Mouse (Mus musculus): ENCODE data around the gene Rap1gap.

GRCm38 (mm10) chr4:137770901-137771612 is 106.5 kb downstream of the Rap1gap start:
- TF ChIP-seq SIN3A (IDR thresholded peaks at IDR 0.05; ENCODE audit: low read length) (no peak), E2F4 (IDR thresholded peaks at IDR 0.05; ENCODE audit: borderline replicate concordance, low read depth, low read length) (no peak), GABPA (IDR thresholded peaks at IDR 0.05; ENCODE audit: low read depth, low read length) (no peak), CTCF (IDR thresholded peaks at IDR 0.05 in 2 of 3, conservative IDR thresholded peaks at IDR 0.05 in 1 of 3; ENCODE audit: control insufficient read depth in 1 of 3, insufficient read depth in 1 of 3, low read depth in 2 of 3, low read length in 3 of 3, poor library complexity in 1 of 3, severe bottlenecking in 1 of 3) (no peak), ZKSCAN1 (IDR thresholded peaks at IDR 0.05; ENCODE audit: low read depth, low read length) (no peak)

Data from MEL (cell line).